8 mouse cellular contexts compared by ENCODE assay signal in the genomic region with DNA sequence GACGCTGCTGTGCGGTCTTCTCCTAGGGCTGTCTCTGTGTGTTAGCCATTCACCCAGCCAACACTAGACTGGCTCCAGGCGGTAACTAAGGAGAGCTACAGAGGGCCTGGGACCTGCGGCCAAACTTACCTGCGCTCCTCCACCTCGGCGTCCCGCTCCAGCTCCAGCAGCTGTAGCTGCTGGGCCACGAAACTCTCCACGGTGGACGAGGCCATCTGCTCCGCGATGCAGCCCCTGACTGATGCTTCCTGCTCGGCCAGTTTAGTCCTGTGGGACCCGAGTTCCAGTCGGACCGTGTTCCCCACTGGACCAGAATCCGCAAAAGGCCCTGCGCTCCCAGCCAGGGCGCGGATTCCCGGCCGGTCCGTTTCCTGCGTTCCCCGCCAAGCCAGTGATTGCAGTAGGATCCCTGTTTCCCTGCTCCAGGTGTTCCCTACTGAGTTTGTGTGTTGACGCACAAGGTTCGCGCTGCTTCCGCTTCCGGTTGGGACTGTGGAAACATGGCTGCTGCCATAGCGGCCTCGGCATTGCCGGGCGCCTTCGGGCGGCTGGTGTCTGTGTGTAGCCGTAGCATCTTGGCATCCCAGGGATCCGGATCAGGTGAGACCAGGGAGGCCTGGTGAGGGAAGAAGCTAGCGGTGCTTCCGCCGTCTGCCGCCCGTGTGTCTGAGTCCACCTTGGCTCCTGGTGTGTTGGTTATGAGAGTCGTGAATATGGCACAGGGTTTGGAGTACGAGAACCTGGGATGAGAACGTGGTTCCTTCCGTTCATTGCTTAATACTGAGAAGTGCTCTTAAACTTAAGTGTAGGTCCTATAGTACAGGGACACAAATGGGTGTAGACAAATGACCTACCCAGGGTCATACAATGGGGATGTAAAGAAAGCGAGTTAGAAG. TPM values are rescaled to one million over a fixed set of nuclear protein-coding genes. Genes with fewer than 3 reads are reported as not detected.
DNase-seq lines count a peak whose midpoint lies in the region; ATAC-seq and TF ChIP-seq lines count a peak whose summit lies in the region.

A gene (plus strand): TSS at position 330 of the 896 bp plus-strand sequence.
A gene (minus strand): TSS at position 446 of the 896 bp plus-strand sequence.

- peak within 1 kb of the TSS; percentile 82 for H3K4me3 ChIP-seq in hindbrain, embryonic 13.5 days

- H3K4me1 ChIP-seq in hindbrain, embryonic 13.5 days (replicated peaks) = peaks cover 27% of the 10 kb centered on the region

- CTCF ChIA-PET in Patski (lab: Charles Lee) = interaction anchor here (1.5 kb wide), 1 partner anchor 9 kb away, joined by 3 read pairs; no protein-coding TSS in a partner anchor

- ATAC-seq in Patski = peak; percentile 84
- ATAC-seq in hindbrain, embryonic 13.5 days (ENCODE audit: low FRiP score) = peak; percentile 93

- peaks cover 56% of the 10 kb centered on the region for H3K36me3 ChIP-seq in hindbrain, embryonic 13.5 days

- WGBS in hindbrain, embryonic 13.5 days = under 1% methylated on average over 49 of the region's 49 CpGs

- H3K27ac ChIP-seq in hindbrain, embryonic 13.5 days = peak within 1 kb of the TSS; percentile 63

- POLR2A ChIA-PET in Patski (lab: Charles Lee) = interaction anchor here (0.7 to 1.4 kb wide), 2 partner anchors 18 to 43 kb away, joined by 3 read pairs; no protein-coding TSS in a partner anchor

- DNase-seq in Patski (ENCODE audit: low read depth, low spot score) = peak; percentile 73
- peak; percentile 95 to 96 for DNase-seq in cerebellum, postnatal 14 days
- DNase-seq in frontal cortex, postnatal 14 days (ENCODE audit: low spot score in 2 of 2) = peak; percentile 88 to 90
- DNase-seq in layer of hippocampus, postnatal 25 days (ENCODE audit: extremely low spot score in 1 of 2, low spot score in 1 of 2) = peak; percentile 83 to 94
- peak; percentile 89 for DNase-seq in lung, postnatal 25 days (ENCODE audit: low spot score)
- DNase-seq in retina, embryonic 14.5 days (ENCODE audit: low spot score) = peak; percentile 91
- peak; percentile 87 for DNase-seq in thymus, postnatal 4 days

- H3K9ac ChIP-seq in hindbrain, embryonic 13.5 days = peak within 1 kb of the TSS; percentile 84

- H3K9me3 ChIP-seq in hindbrain, embryonic 13.5 days = no peaks in the 10 kb centered on the region

- in situ Hi-C loops in Patski (cut with MboI; ENCODE audit: low pct_unique_long_range_greater_than_20kb) = no loop called here

- no peaks in the 10 kb centered on the region for H3K27me3 ChIP-seq in Patski
- no peaks in the 10 kb centered on the region for H3K27me3 ChIP-seq in hindbrain, embryonic 13.5 days

- peak within 1 kb of the TSS; percentile 73 for H3K4me2 ChIP-seq in hindbrain, embryonic 13.5 days

- TF ChIP-seq CTCF in Patski (IDR thresholded peaks at IDR 0.05) = no peak

RNA-seq across cellular contexts. Expression of the first gene that starts in this region (rescaled TPM):
- 105 TPM for polyA plus RNA-seq in Patski (2021)
- 104 and 107 TPM in 2 replicates for polyA plus RNA-seq in hindbrain, embryonic 13.5 days (2015; fragmentation: Nextera tagmentation; extraction: Ambion mirVana)
- total RNA-seq in layer of hippocampus, postnatal 25 days (2021) = 10 to 100 TPM; 52.4 to 56.2 TPM

RNA-seq across cellular contexts. Expression of the second gene that starts in this region (rescaled TPM):
- 11.1 TPM for polyA plus RNA-seq in Patski (2021)
- polyA plus RNA-seq in hindbrain, embryonic 13.5 days (2015; fragmentation: Nextera tagmentation; extraction: Ambion mirVana) = 10.5 and 12.1 TPM in 2 replicates
- total RNA-seq in layer of hippocampus, postnatal 25 days (2021) = 10 to 100 TPM in 1 of 2 experiments, 1 to 10 TPM in 1; 9.8 to 11.4 TPM

Comparison
In these comparisons a context has a peak if more than half of its experiments do, and no peak if none do; other contexts are left out.
1. Peak in every context shown above with its lines: DNase-seq, ATAC-seq, H3K4me3 ChIP-seq and H3K27ac ChIP-seq.